Mouse (Mus musculus) R1 (cell line): ENCODE data around the gene Ang2.
"Not testable (repeated sequence)": the region's sequence is repeated elsewhere in the genome, so short reads cannot be mapped to it uniquely, and the experiment has no call there.

Source experiments
- DNase-seq: peaks from one replicate; pipeline ENCODE4 v3.0.0-alpha.2; 2018; ENCODE audit warnings: low read depth, low spot score

Gene Ang2

GRCm38 (mm10) chr14:51199098-51200023 lies at the start of gene Ang2:
Gene Ang2, minus strand, starts transcription at chr14:51199148.
- DNase-seq, result no peak

GRCm38 (mm10) chr14:51247736-51248135 lies 48.8 kb upstream of the Ang2 start:
- peak; percentile 53 for DNase-seq

- peak; percentile 43 for DNase-seq
These were observed 42.0 kb upstream of the Ang2 start for GRCm38 (mm10) chr14:51240899-51241298.

- not testable (repeated sequence) for DNase-seq
These were observed 38.5 kb upstream of the Ang2 start for GRCm38 (mm10) chr14:51237488-51237887.

- DNase-seq, result not testable (repeated sequence)
These were observed 30.7 kb upstream of the Ang2 start for GRCm38 (mm10) chr14:51229657-51230056.

GRCm38 (mm10) chr14:51220075-51220474 lies 21.1 kb upstream of the Ang2 start:
- DNase-seq, result not testable (repeated sequence)

- no peak for DNase-seq
These were observed 4.2 kb upstream of the Ang2 start, which contains the start of gene Ear14 for GRCm38 (mm10) chr14:51203115-51203514. Gene Ear14, plus strand, starts transcription at chr14:51203391.

GRCm38 (mm10) chr14:51200466-51200865 lies 1.5 kb upstream of the Ang2 start:
- DNase-seq, result no peak

- DNase-seq, result no peak
These were observed 1.1 kb upstream of the Ang2 start for GRCm38 (mm10) chr14:51200054-51200453.

GRCm38 (mm10) chr14:51195681-51196080 lies 3.3 kb downstream of the Ang2 start:
- DNase-seq, result peak; percentile 92

- DNase-seq, result not testable (repeated sequence)
These were observed 17.9 kb downstream of the Ang2 start for GRCm38 (mm10) chr14:51181051-51181450.

- DNase-seq, result no peak
These were observed 25.1 kb downstream of the Ang2 start for GRCm38 (mm10) chr14:51173843-51174242.

GRCm38 (mm10) chr14:51172947-51173346 lies 26.0 kb downstream of the Ang2 start:
- DNase-seq, result not testable (repeated sequence)

GRCm38 (mm10) chr14:51172095-51172865 lies 26.7 kb downstream of the Ang2 start:
- DNase-seq, result peak; percentile 39

GRCm38 (mm10) chr14:51166068-51166467 lies 32.9 kb downstream of the Ang2 start:
- no peak for DNase-seq

- no peak for DNase-seq
These were observed 33.5 kb downstream of the Ang2 start for GRCm38 (mm10) chr14:51165435-51165834.

- not testable (repeated sequence) for DNase-seq
These were observed 35.6 kb downstream of the Ang2 start for GRCm38 (mm10) chr14:51163323-51163722.

- not testable (repeated sequence) for DNase-seq
These were observed 37.0 kb downstream of the Ang2 start, which contains the start of gene Rnase2b for GRCm38 (mm10) chr14:51161976-51162375. Gene Rnase2b, plus strand, starts transcription at chr14:51162260.

- no peak for DNase-seq
These were observed 41.9 kb downstream of the Ang2 start for GRCm38 (mm10) chr14:51157072-51157471.

GRCm38 (mm10) chr14:51156736-51157068 lies 42.2 kb downstream of the Ang2 start:
- no peak for DNase-seq

- no peak for DNase-seq
These were observed 42.8 kb downstream of the Ang2 start for GRCm38 (mm10) chr14:51156056-51156735.
